Mouse (Mus musculus): ENCODE data around the gene Gm960. TPM values are rescaled to one million over a fixed set of nuclear protein-coding genes. Genes with fewer than 3 reads are reported as not detected.

The Gm960 gene
- polyA plus RNA-seq, 1 experiment, result 2.1 TPM

DNA sequence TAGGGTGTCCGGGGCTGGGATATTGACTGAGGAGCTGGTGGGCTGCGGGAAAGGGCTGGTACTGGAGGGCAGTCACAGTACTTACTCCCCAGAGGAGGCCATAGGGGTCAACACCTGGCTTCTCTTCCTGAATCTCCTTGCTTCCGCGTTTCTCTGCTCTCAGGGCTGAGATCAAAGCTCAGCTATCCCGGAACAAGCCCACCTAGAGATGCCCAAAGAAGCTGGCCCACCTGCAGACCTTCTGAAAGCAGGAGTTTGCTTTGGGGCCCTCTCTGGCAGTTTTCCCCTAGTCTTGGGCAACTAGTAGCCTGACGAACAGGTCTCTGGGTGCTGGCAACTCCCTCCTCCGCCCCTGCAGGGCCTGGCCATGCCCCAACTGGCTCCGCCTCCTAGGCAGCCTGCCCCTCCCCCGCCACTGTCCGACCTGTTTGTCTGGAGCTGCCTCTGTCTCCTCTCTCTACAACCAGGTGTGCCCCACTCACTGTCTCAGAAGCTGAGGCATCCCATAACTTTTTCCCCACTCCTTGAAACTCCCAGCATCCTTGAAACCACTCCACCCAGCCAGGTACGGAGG lies 22.3 kb upstream of the Gm960 start:
- Histone ChIP-seq H3K36me3 (ENCODE audit: control insufficient read depth, insufficient read depth, low read length) (no peaks in the 10 kb centered on the region), H3K4me1 (ENCODE audit: control insufficient read depth, insufficient read depth, insufficient read length, low read length) (peaks cover 4% of the 10 kb centered on the region), H3K4me3 (ENCODE audit: low read depth, low read length) (peak overlapping the region; percentile 50), H3K27ac (ENCODE audit: insufficient read depth, low read depth, low read length) (no peak overlapping the region), H3K27me3 (ENCODE audit: control insufficient read depth, insufficient read depth, low read length) (no peaks in the 10 kb centered on the region)
- TF ChIP-seq POLR2A (IDR thresholded peaks at IDR 0.05; ENCODE audit: low read depth, low read length) (no peak), CTCF (IDR thresholded peaks at IDR 0.05; ENCODE audit: extremely low read depth, insufficient read length, insufficient replicate concordance, low read depth, low read length) (no peak)
- WGBS, result 15% methylated on average over 11 of the region's 11 CpGs

DNA sequence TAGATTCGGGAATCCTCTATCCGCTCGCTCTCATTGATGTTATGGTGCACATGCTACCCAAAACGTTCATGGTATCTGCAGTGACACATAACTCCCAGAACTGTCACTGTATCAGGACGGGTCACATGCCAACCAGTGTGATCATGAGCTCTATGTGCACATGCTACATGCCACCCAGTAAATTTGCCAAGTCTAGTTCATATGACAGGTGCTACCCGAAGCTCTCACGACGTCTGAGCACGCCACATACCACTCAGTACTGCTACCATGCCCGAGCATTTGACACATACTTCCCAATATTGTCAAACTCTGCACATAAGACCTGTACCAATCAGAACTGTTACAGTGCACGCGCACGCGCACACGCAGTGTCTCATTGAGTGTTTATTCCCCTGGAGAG lies 21.6 kb upstream of the Gm960 start:
- TF ChIP-seq CTCF (IDR thresholded peaks at IDR 0.05; ENCODE audit: extremely low read depth, insufficient read length, insufficient replicate concordance, low read depth, low read length) (no peak), POLR2A (IDR thresholded peaks at IDR 0.05; ENCODE audit: low read depth, low read length) (no peak)
- no peak overlapping the region for H3K27ac ChIP-seq (ENCODE audit: insufficient read depth, low read depth, low read length)
- 80% methylated on average over 15 of the region's 15 CpGs for WGBS
- H3K4me3 ChIP-seq (ENCODE audit: low read depth, low read length), result no peak overlapping the region
- no peaks in the 10 kb centered on the region for H3K27me3 ChIP-seq (ENCODE audit: control insufficient read depth, insufficient read depth, low read length)
- H3K4me1 ChIP-seq (ENCODE audit: control insufficient read depth, insufficient read depth, insufficient read length, low read length), result peaks cover 4% of the 10 kb centered on the region
- no peaks in the 10 kb centered on the region for H3K36me3 ChIP-seq (ENCODE audit: control insufficient read depth, insufficient read depth, low read length)

DNA sequence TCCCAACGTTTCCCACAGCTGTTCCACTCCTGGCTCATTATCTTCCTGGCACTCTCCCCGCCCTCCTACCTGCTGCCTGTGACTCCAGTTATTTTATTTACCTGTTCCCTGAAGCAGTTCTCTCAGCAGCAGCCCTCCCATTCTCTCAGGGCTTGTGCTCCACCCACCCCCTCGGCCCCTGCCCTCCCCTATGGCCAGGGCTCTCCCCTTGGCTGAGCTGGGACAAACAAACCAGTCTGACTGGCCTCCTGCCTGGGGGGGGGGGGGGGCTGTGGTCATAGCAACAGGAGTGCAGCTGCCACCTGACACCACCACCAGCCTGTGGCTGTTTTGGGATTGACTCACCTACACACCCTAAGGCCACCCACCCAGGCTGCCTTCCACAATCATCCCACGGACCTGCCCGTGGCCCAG lies 20.9 kb upstream of the Gm960 start:
- TF ChIP-seq POLR2A (IDR thresholded peaks at IDR 0.05; ENCODE audit: low read depth, low read length) (no peak), CTCF (IDR thresholded peaks at IDR 0.05; ENCODE audit: extremely low read depth, insufficient read length, insufficient replicate concordance, low read depth, low read length) (no peak)
- WGBS, result 19% methylated on average over 5 of the region's 5 CpGs
- Histone ChIP-seq H3K36me3 (ENCODE audit: control insufficient read depth, insufficient read depth, low read length) (no peaks in the 10 kb centered on the region), H3K4me3 (ENCODE audit: low read depth, low read length) (no peak overlapping the region), H3K4me1 (ENCODE audit: control insufficient read depth, insufficient read depth, insufficient read length, low read length) (peaks cover 4% of the 10 kb centered on the region), H3K27ac (ENCODE audit: insufficient read depth, low read depth, low read length) (no peak overlapping the region), H3K27me3 (ENCODE audit: control insufficient read depth, insufficient read depth, low read length) (no peaks in the 10 kb centered on the region)

DNA sequence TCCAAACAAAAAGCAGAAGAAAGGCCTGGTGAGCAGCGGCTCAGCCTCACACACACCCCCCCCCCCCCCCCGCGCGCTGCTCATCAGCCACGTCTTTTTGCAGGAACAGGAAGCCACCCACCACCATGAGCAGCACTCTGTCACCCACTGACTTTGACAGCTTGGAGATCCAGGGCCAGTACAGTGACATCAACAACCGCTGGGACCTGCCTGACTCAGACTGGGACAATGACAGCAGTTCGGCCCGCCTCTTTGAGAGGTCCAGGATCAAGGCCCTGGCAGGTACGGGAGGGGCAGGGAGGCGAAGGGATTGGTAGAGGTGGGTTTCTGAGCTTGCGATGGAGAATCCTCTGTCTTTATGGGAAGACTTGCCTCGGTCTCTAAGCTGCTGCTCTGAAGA lies 20.2 kb upstream of the Gm960 start:
- no peak for TF ChIP-seq POLR2A (IDR thresholded peaks at IDR 0.05; ENCODE audit: low read depth, low read length)
- no peak for TF ChIP-seq CTCF (IDR thresholded peaks at IDR 0.05; ENCODE audit: extremely low read depth, insufficient read length, insufficient replicate concordance, low read depth, low read length)
- peaks cover 4% of the 10 kb centered on the region for H3K4me1 ChIP-seq (ENCODE audit: control insufficient read depth, insufficient read depth, insufficient read length, low read length)
- no peak overlapping the region for H3K27ac ChIP-seq (ENCODE audit: insufficient read depth, low read depth, low read length)
- no peaks in the 10 kb centered on the region for H3K27me3 ChIP-seq (ENCODE audit: control insufficient read depth, insufficient read depth, low read length)
- no peak overlapping the region for H3K4me3 ChIP-seq (ENCODE audit: low read depth, low read length)
- H3K36me3 ChIP-seq (ENCODE audit: control insufficient read depth, insufficient read depth, low read length), result no peaks in the 10 kb centered on the region
- WGBS, result 34% methylated on average over 11 of the region's 12 CpGs

DNA sequence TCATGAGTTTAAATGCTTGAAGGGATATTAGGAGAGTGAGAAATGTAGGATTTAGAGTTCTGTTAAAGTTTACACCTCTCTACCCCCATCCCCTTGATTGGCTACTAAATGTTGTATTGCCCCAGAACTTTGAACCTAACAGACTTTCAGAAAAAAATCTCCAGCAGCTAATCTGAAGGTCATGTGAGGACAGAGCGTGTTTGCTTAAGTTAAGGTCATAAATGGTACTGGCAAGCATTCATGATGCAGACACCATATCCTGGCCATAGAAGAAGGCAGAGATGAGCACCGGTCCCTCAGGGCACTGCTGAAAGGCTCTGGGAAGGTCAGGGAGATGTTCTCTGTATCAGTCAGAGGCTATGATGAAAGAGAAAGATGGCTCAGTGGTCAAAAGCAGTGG lies 18.8 kb upstream of the Gm960 start:
- no peak overlapping the region for H3K27ac ChIP-seq (ENCODE audit: insufficient read depth, low read depth, low read length)
- 54% methylated on average over 2 of the region's 2 CpGs for WGBS
- H3K4me3 ChIP-seq (ENCODE audit: low read depth, low read length), result no peak overlapping the region
- peaks cover 7% of the 10 kb centered on the region for H3K27me3 ChIP-seq (ENCODE audit: control insufficient read depth, insufficient read depth, low read length)
- peaks cover 5% of the 10 kb centered on the region for H3K4me1 ChIP-seq (ENCODE audit: control insufficient read depth, insufficient read depth, insufficient read length, low read length)
- H3K36me3 ChIP-seq (ENCODE audit: control insufficient read depth, insufficient read depth, low read length), result no peaks in the 10 kb centered on the region
- TF ChIP-seq CTCF (IDR thresholded peaks at IDR 0.05; ENCODE audit: extremely low read depth, insufficient read length, insufficient replicate concordance, low read depth, low read length) (no peak), POLR2A (IDR thresholded peaks at IDR 0.05; ENCODE audit: low read depth, low read length) (no peak)

DNA sequence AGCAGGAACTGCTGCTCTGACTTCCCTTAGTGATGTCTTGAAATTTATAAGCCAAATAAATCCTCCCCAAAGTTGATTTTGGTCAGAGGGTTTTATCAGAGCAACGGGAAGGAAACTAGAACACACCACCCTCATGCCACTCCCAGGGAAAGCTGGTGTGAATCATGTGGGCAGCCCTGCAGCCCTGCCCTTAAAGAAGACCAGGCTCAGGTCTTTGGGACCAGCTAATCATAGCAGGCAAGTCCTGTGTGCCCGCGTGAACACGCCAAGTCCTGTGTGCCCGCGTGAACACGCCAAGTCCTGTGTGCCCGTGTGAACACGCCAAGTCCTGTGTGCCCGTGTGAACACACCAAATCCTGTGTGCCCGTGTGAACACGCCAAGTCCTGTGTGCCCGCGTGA lies 18.3 kb upstream of the Gm960 start:
- 91% methylated on average over 14 of the region's 14 CpGs for WGBS
- TF ChIP-seq CTCF (IDR thresholded peaks at IDR 0.05; ENCODE audit: extremely low read depth, insufficient read length, insufficient replicate concordance, low read depth, low read length) (no peak), POLR2A (IDR thresholded peaks at IDR 0.05; ENCODE audit: low read depth, low read length) (no peak)
- H3K4me1 ChIP-seq (ENCODE audit: control insufficient read depth, insufficient read depth, insufficient read length, low read length), result peaks cover 9% of the 10 kb centered on the region
- H3K36me3 ChIP-seq (ENCODE audit: control insufficient read depth, insufficient read depth, low read length), result no peaks in the 10 kb centered on the region
- H3K27ac ChIP-seq (ENCODE audit: insufficient read depth, low read depth, low read length), result no peak overlapping the region
- peaks cover 12% of the 10 kb centered on the region for H3K27me3 ChIP-seq (ENCODE audit: control insufficient read depth, insufficient read depth, low read length)
- no peak overlapping the region for H3K4me3 ChIP-seq (ENCODE audit: low read depth, low read length)

DNA sequence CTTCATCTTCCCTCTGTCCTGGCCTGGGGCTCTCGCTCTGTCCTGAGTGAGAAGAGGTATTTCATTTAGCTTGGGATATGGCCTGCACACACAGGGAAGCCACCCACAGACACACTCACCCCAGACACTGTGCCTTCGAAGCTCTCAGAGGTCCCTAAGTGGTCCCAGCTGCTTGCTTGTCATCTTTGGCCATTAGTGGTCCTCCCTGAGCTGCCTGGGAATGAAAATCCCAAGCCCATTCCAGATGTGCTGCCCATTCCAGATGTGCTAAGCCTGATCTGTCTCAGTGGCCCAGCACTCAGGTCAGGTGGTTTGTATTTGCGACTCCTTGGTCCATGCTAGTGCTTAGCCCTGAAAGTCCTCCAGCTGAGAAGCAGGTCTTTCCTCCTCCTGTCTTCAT lies 15.4 kb upstream of the Gm960 start:
- H3K27me3 ChIP-seq (ENCODE audit: control insufficient read depth, insufficient read depth, low read length), result peaks cover 24% of the 10 kb centered on the region
- 87% methylated on average over 3 of the region's 3 CpGs for WGBS

More for the DNA sequence above, 15.4 kb upstream of the Gm960 start:
- no peaks in the 10 kb centered on the region for H3K36me3 ChIP-seq (ENCODE audit: control insufficient read depth, insufficient read depth, low read length)
- TF ChIP-seq CTCF (IDR thresholded peaks at IDR 0.05; ENCODE audit: extremely low read depth, insufficient read length, insufficient replicate concordance, low read depth, low read length), result no peak
- no peak for TF ChIP-seq POLR2A (IDR thresholded peaks at IDR 0.05; ENCODE audit: low read depth, low read length)
- H3K27ac ChIP-seq (ENCODE audit: insufficient read depth, low read depth, low read length), result no peak overlapping the region
- H3K4me1 ChIP-seq (ENCODE audit: control insufficient read depth, insufficient read depth, insufficient read length, low read length), result peaks cover 9% of the 10 kb centered on the region
- no peak overlapping the region for H3K4me3 ChIP-seq (ENCODE audit: low read depth, low read length)
